Mouse (Mus musculus) mature B cell (primary cell): ENCODE results near the gene Eps8.
"Not testable (repeated sequence)": the region's sequence is repeated elsewhere in the genome, so short reads cannot be mapped to it uniquely, and the experiment has no call there.

Source experiments
- in situ Hi-C: fragments of 300-500 bp; cut with MboI; formaldehyde crosslinking; loops from 2 replicates; pipeline ENCODE4 v1.14.3; 2019

Eps8 gene

DNA sequence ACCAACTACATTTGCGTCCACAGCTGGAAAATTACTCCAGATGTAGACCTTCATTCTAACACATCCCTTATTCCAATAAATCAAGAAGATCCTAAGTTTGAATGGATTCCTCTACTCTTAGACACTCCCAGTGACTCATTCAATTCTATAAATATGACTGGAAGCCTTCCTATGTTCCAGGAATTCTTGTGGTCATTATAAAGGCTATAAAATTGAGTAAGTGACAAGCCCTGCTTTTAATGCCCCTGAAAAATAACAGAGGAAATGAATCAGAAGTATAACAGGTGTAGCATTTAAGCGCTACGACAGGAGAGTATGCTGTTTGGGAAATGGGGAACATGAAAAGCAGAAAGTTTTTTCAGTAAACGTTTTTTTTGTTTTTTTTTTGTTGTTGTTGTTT is 139.8 kb downstream of the Eps8 start:
- in situ Hi-C loops = no loop called here

GRCm38 (mm10) chr6:137512753-137513152 is 141.9 kb downstream of the Eps8 start:
- in situ Hi-C loops = no loop called here

GRCm38 (mm10) chr6:137509341-137510045 is 145.2 kb downstream of the Eps8 start:
- in situ Hi-C loops = no loop called here

GRCm38 (mm10) chr6:137508936-137509335 is 145.7 kb downstream of the Eps8 start:
- in situ Hi-C loops = no loop called here

GRCm38 (mm10) chr6:137506563-137506962 is 148.1 kb downstream of the Eps8 start:
- in situ Hi-C loops = no loop called here

DNA sequence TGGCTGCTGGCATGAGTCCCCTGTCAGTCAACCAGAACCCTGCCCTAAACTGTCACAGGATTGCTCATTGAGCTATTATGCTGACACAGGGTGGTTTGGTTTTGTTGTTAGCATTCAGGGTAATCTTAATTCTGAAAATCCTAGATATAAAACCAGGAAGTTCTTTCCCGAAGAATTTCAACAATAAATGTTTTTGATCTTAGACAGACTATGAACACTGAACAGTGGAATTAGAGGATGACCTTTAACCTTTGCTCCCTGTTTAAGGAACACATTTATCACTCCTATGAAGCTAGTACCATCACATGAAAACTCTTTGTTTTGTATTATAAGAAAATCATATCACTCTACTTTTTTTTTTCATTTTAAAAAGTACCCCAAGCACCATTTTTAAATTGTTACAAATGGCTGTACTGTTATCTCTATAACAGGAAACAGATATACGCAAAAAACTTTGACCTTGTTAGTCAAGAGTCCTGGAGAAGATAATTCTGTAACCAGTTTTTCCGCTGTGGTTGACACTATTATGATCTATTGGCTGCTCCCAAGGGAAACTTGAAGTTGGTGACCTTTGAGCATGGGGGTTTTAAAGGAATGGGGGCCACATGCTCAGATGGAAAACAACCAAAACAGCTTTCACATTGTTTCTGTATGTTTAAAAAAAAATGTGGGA is 149.0 kb downstream of the Eps8 start:
- in situ Hi-C loops = no loop called here

GRCm38 (mm10) chr6:137504052-137504451 is 150.6 kb downstream of the Eps8 start:
- in situ Hi-C loops = no loop called here

GRCm38 (mm10) chr6:137503462-137503861 is 151.2 kb downstream of the Eps8 start:
- in situ Hi-C loops = no loop called here

DNA sequence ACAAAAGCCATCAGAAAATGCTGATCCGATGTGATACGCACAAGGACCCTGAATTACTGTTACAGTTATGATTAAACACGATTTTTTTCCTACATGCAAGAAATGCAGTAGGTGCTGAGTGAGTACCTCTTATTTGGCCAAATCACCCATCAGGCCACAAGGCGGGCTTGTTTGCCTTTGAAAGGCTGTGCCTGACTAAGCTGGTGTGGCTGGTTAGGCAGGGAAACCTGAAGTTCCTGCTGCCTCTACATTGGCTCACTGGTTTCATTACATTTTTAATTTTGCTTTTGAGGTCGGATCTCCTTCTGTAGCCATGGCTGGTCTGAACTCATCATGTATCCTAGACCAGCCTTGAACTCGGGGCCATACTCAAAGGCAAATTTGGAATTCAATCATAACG is 151.7 kb downstream of the Eps8 start:
- in situ Hi-C loops = no loop called here

GRCm38 (mm10) chr6:137498781-137499180 is 155.9 kb downstream of the Eps8 start:
- in situ Hi-C loops = no loop called here

DNA sequence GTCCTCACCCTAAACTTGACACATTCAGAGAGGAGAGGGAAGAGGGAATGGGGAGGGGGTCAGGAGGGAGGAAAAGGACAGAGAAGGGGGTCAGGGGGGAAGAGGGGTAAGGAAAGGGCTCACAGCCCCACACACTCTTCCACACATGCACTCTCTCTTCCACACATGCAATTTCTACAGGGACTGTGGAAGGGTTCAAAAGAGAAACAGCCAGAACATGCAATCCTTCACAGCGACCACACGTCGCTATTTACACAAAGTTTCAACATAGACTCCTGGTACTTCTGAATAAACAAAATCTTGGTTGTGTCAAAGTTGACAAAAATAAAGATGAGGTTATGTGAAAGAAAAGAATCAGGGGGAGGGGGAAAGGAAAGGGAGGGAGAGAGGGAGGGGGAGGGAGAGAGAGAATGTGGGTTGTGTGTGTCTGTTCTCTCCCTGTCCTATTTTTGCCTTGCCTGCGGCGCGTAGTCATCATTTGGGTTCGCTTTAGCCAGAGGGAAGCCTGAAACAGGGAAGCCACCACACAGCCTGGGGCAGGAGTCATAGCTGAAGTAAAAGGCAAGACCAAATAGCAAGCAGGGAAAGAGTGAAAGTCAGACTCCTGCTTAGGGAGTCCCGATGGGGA is 157.4 kb downstream of the Eps8 start:
- in situ Hi-C loops = no loop called here

DNA sequence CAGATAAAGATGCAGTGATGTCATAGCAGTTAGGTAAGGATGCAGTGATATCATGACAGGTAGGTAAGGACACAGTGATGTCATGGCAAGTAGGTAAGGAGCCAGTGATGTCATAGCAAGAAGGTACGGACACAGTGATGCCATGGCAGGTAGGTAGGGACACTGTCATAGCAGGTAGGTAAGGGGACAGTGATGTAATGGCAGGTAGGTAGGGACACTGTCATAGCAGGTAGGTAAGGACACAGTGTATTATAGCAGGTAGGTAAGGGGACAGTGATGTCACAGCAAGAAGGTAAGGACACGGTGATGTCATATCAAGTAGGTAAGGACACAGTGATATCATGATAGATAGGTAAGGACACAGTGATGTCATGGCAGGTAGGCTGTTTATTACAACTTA is 158.1 kb downstream of the Eps8 start:
- in situ Hi-C loops = no loop called here

- in situ Hi-C loops = no loop called here
Measured at GRCm38 (mm10) chr6:137495233-137495632, 159.4 kb downstream of the Eps8 start.

GRCm38 (mm10) chr6:137494801-137495200 is 159.9 kb downstream of the Eps8 start:
- in situ Hi-C loops = no loop called here

GRCm38 (mm10) chr6:137494136-137494475 is 160.6 kb downstream of the Eps8 start:
- in situ Hi-C loops = no loop called here

DNA sequence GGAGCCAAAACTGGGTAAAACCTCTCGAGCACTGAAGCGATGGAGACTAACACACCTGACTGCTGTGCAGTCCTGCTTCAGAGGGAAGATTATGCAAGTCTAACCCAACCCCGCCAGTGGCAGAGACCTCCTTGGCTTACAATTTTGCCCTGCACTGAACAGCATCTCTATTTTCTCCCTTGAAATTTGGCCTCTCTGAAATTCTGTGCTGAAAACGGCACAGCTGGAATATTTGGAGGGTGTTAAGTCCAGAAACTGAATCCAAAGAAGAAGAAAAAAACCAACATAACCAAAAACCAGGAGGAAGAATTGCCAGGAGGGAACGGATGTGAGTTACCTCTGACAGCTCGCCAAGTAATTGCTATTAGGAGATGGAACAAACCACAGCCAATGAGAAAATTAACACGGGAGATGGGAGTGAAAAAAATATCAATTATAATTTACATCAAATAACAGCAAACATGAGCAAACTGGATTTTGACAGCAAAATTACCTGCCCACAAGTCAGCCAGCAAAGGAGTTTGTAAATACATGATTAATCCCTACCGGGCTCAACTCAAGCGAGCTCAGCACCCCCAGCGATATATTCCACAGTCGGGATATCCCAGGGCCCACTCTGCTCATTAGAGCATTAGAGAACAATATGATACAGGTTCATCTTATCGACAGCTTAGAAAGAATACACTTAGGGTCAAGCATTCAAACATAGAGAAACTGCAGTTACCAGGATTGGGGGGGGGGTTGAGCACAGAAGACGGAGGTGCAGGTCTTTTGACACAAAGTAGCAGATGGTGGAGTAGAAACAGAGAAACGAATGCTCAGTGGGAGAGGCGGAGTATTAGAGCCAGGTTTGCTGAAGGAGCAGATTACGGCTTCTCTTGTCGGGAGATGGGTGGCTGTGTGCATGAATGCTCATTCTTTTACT is 161.2 kb downstream of the Eps8 start:
- in situ Hi-C loops = no loop called here

DNA sequence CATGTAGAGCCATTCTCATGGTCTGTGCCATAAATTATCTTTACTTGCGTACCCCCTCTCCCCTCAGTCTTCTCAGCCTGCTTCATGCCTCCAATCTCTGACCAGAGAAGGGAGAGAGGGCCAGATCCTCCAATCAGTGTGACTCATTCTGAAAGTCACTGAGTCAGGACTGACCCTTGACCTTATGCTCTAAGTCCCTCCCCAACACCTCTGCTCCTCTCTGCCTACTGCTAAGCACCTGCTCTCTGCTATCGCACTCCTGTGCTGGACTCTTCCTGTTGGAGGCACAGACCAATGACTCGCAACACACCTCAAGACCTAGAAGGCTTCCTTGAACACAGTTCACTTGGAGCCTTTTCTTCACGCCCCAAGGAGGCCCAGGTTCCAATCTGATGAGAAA is 162.1 kb downstream of the Eps8 start:
- in situ Hi-C loops = no loop called here

DNA sequence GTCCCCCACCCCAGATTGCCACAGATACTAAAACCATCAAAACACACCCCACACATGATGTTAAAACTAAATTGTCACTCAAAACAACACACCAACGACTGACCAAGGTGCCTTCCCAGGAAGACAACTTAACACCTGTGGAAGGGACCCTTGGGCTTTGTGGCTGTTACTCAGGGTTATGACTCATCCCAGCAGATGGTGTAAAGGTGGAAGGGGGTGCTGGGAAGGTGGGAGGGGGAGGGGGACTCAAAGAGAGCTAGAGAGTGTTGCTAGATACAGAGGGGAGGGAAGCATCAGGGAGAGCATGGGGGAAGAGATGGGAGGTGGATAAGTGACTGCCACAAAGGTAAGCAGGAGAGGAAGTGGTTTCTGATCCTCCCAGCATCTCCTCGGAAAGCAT is 163.0 kb downstream of the Eps8 start:
- in situ Hi-C loops = no loop called here

DNA sequence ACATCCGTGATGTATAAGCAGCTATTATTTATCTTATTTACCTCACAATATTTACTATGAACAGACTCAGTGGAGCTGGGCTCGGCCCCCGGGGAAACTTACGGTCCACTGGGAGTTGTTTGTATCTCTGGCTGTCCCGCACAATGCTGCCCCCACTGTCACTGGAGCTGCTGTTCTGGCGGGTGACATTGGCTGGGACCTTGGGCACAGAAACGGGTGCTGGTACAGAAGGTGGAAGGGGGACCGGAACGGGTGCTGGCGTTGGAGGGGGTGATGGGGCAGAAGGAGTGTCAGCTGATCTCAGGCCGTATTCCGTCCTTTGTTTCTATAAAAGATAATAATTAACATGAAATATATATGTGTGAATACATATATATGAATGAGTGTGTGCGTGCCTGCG is 164.6 kb downstream of the Eps8 start:
- in situ Hi-C loops = no loop called here

DNA sequence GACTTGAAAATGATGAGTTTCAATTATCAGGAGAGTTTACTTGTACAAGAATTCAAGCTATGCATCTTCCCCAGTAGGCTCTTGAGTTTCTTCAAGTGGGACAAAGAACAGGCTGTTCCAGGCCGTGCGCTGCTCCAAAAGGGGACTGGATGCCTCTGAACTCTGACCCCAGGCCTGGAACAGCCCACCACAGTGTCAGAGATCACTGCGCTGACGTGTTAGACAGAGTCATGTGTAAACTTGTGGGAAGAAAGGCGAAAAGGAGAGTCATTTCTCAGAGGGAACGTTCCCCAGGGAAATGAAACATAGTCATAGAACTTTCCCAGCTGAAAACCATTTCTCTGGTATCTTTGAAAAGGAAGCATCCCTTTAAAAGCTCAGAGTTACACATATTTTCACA is 167.2 kb downstream of the Eps8 start:
- in situ Hi-C loops = no loop called here

DNA sequence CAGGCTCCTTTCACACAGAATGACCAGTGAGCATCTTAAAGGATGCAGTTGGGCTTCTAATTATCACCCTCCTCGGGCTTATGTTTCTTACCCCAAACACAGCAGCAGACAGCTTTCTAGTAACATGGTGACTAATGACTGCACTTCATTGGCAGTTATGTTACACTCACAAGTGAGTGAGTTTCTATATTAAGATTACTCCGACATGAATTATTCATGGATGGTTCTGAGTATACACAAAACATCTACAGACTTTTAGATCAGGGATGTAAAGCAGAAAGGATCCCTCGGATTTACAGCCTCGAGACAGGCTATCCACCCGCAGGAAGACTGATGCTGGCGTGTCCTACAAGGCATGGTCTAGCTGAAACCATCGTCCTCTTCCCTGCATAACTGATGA is 171.8 kb downstream of the Eps8 start:
- in situ Hi-C loops = no loop called here

DNA sequence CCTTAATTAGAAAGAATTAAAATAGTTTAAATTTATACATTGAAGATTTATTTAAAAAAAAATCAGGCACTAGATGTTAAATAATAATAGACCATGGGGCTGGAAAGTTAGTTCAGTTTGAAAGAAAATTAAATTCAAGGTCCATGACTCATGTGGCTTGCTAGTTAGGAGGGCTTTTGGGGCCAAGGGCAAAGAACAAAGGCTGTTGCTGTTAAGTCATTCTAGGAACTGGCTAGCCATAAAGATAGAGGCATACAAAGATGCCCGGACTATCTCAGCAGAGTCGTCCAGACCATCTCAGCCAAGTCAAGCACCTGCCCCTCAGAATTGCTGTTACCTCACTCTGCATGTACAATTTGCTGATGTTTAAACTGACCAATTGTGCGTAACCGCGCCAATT is 179.0 kb downstream of the Eps8 start:
- in situ Hi-C loops = not testable (repeated sequence)
